17 mouse cellular contexts compared by ENCODE assay signal in genomic region chr11:62815438-62815837, GRCm38 (mm10). TPM values are rescaled to one million over a fixed set of nuclear protein-coding genes. Genes with fewer than 3 reads are reported as not detected.
DNase-seq lines count a peak whose midpoint lies in the region; ATAC-seq lines count a peak whose summit lies in the region.
"Had no signal": no experiment of that assay in that cellular context is flagged by ENCODE, and none has a peak within 500 bp of the region (broad histone marks: within the 10 kb centered on the region; RNA-seq: fewer than 3 reads in every experiment).

No protein-coding gene starts in this region.

- peak; percentile 62 for ATAC-seq in CD4-positive, CD25-positive, alpha-beta regulatory T cell, adult 4 months
- ATAC-seq: forebrain, embryonic 13.5 days; forebrain, postnatal 0 days had no signal

- DNase-seq in thymus, postnatal 0 days (ENCODE audit: low spot score): peak; percentile 17
- no peak for DNase-seq in thymus, postnatal 25 days
- DNase-seq in induced T-regulatory cell, adult 2 months (ENCODE audit: low read depth): peak; percentile 41
- no peak for DNase-seq in right cerebral cortex, postnatal 4 days
- DNase-seq in gastrocnemius, postnatal 10 days: no peak
- DNase-seq in spleen, postnatal 4 days (ENCODE audit: low spot score in 2 of 2): no peak
- DNase-seq: adrenal gland, postnatal 25 days; B cell, adult 2 months; cerebellum, adult 18-20 months; cerebellum, adult 9-11 months; forebrain, postnatal 0 days; gastrocnemius, postnatal 25 days; heart, adult 11 months; heart, postnatal 36 days had no signal

RNA-seq across cellular contexts. Expression of gene Trim16, which starts 4.6 kb away (rescaled TPM):
- 4.0 and 4.4 TPM in 2 replicates for polyA plus RNA-seq in thymus, postnatal 0 days (2015; fragmentation: Nextera tagmentation; extraction: Ambion mirVana)
- 1 to 10 TPM; 2.5 to 4.3 TPM for polyA plus RNA-seq in CD4-positive, CD25-positive, alpha-beta regulatory T cell, adult 4 months (2017; shearing (Covaris generic))
- 10 to 100 TPM; 23.1 to 24.2 TPM for total RNA-seq in gastrocnemius, postnatal 10 days (2021)
- polyA plus RNA-seq: G1E had no signal

RNA-seq across cellular contexts. Expression of gene Zfp286, which starts 26.2 kb away (rescaled TPM):
- 16.4 and 18.9 TPM in 2 replicates for polyA plus RNA-seq in thymus, postnatal 0 days (2015; fragmentation: Nextera tagmentation; extraction: Ambion mirVana)
- polyA plus RNA-seq in CD4-positive, CD25-positive, alpha-beta regulatory T cell, adult 4 months (2017; shearing (Covaris generic)): 1 to 10 TPM; 3.8 to 4.3 TPM
- total RNA-seq in gastrocnemius, postnatal 10 days (2021): 1 to 10 TPM; 1.3 to 3.5 TPM
- polyA plus RNA-seq: G1E had no signal

RNA-seq across cellular contexts. Expression of gene Fbxw10, which starts 31.4 kb away (rescaled TPM):
- polyA plus RNA-seq in thymus, postnatal 0 days (2015; fragmentation: Nextera tagmentation; extraction: Ambion mirVana): 2.1 and 3.0 TPM in 2 replicates
- 1 to 10 TPM; 8.4 to 9.6 TPM for polyA plus RNA-seq in CD4-positive, CD25-positive, alpha-beta regulatory T cell, adult 4 months (2017; shearing (Covaris generic))
- under 1 TPM; 0.23 to 0.68 TPM for total RNA-seq in gastrocnemius, postnatal 10 days (2021)
- polyA plus RNA-seq: G1E had no signal

Comparison
In these comparisons a context has a peak if more than half of its experiments do, and no peak if none do; other contexts are left out.
1. DNase-seq: peak in thymus, postnatal 0 days (single experiment) and induced T-regulatory cell, adult 2 months (single experiment); none in thymus, postnatal 25 days (single experiment), right cerebral cortex, postnatal 4 days (single experiment), gastrocnemius, postnatal 10 days (single experiment) and spleen, postnatal 4 days (0 of 2).